Mouse (Mus musculus) embryonic facial prominence, embryonic 15.5 days (tissue): ENCODE data around the gene Col25a1. TPM values are rescaled to one million over a fixed set of nuclear protein-coding genes. Genes with fewer than 3 reads are reported as not detected.

Source experiments
- ATAC-seq: fragments of 200-750 bp; cut with Nextera tagmentation; 2 replicates; pipeline ENCODE4 v1.8.0; 2017; ENCODE audit warnings: low read depth, moderate TSS enrichment; ENCODE audit not compliant: insufficient number of reproducible peaks, low FRiP score, low TSS enrichment
- H3K27ac ChIP-seq: fragments of 300-500 bp; sonication (generic); replicated peaks from 2 replicates; pipeline ENCODE4 v1.5.1; 2015; ENCODE audit warnings: mild to moderate bottlenecking, inconsistent platforms
- H3K27me3 ChIP-seq: fragments of 300-500 bp; sonication (generic); 2 replicates; pipeline ENCODE4 v1.6.1; 2015; ENCODE audit warnings: inconsistent platforms
- H3K36me3 ChIP-seq: fragments of 300-500 bp; sonication (generic); 2 replicates; pipeline ENCODE4 v1.6.1; 2015; ENCODE audit warnings: mild to moderate bottlenecking, inconsistent platforms
- H3K4me1 ChIP-seq: fragments of 300-500 bp; sonication (generic); 2 replicates; pipeline ENCODE4 v1.6.1; 2015; ENCODE audit warnings: inconsistent platforms
- H3K4me2 ChIP-seq: fragments of 300-500 bp; sonication (generic); replicated peaks from 2 replicates; pipeline ENCODE4 v1.6.1; 2015; ENCODE audit warnings: mild to moderate bottlenecking, inconsistent platforms
- H3K4me3 ChIP-seq: fragments of 300-500 bp; sonication (generic); replicated peaks from 2 replicates; pipeline ENCODE4 v1.5.1; 2015; ENCODE audit warnings: mild to moderate bottlenecking, inconsistent platforms
- H3K9ac ChIP-seq: fragments of 300-500 bp; sonication (generic); 2 replicates; pipeline ENCODE4 v1.6.1; 2015; ENCODE audit warnings: inconsistent platforms
- H3K9me3 ChIP-seq: fragments of 300-500 bp; sonication (generic); replicated peaks from 2 replicates; pipeline ENCODE4 v1.6.1; 2016; ENCODE audit warnings: inconsistent platforms
- WGBS: fragments of 180-500 bp; shearing (Covaris S2); methylation state at CpG from one replicate; pipeline ENCODE4 v1.1.7; 2015; 5-methylcytosine and 5-hydroxymethylcytosine counted together
- polyA plus RNA-seq: library from polyadenylated mRNA; unstranded; fragments of >200 nt; fragmentation: Nextera tagmentation; extraction: Ambion mirVana; gene quantifications from 2 replicates; pipeline ENCODE4 v1.2.1, GENCODE M21; 2015

Gene Col25a1
- polyA plus RNA-seq, 1 experiment from 2014 or later = 16.5 TPM

- Histone ChIP-seq H3K36me3 (no peaks in the 10 kb centered on the region; the same call in 1 of the 2 replicates), H3K4me2 (no peak overlapping the region), H3K4me3 (no peak overlapping the region), H3K27me3 (no peaks in the 10 kb centered on the region), H3K27ac (no peak overlapping the region), H3K9me3 (no peaks in the 10 kb centered on the region), H3K4me1 (no peaks in the 10 kb centered on the region), H3K9ac (no peak overlapping the region)
- ATAC-seq = no peak
Observed at GRCm38 (mm10) chr3:130216141-130216540, 84.8 kb downstream of the Col25a1 start.

DNA sequence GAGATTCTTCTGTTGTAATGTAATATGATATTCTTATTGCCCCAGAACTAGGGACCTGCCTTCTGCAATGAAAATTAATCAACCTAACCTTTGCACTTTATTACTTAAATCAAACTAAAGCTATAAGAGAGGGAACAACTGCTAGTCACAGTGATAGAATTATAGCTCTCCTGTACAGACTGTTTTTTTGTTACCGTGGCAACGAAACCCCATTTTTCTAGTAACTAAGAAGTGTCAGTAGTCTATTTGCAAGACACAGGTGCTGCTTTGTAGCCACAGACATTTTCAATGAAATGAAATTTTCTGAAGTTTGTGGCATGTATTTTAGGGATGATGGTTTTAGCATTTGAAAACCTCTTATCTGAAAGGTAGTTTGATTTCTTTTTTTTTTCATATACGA lies 85.3 kb downstream of the Col25a1 start:
- Histone ChIP-seq H3K4me2 (no peak overlapping the region), H3K4me3 (no peak overlapping the region), H3K9ac (no peak overlapping the region), H3K9me3 (no peaks in the 10 kb centered on the region), H3K27ac (no peak overlapping the region), H3K4me1 (no peaks in the 10 kb centered on the region), H3K27me3 (no peaks in the 10 kb centered on the region), H3K36me3 (no peaks in the 10 kb centered on the region; the same call in 1 of the 2 replicates)
- 96% methylated on average over 3 of the region's 3 CpGs for WGBS
- ATAC-seq = no peak

DNA sequence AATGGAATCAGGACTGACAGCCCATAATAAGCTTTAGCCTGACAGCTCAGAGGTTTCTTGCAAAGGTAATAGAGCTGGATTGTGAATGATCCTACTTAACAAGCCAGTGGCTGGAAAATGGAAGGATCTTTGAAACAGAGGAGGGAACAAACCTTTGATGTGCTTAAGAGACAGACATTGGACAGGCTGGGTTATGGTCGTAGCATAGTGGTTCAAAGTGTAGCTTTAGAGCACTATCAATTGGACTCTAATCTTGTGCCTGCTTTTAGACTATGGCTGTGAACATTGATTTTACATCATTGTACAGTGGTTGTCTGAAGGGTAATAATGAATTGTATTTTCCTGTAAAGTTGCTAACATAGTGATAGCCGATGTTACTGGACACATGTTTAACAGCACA lies 86.4 kb downstream of the Col25a1 start:
- Histone ChIP-seq H3K9me3 (no peaks in the 10 kb centered on the region), H3K27ac (no peak overlapping the region), H3K36me3 (no peaks in the 10 kb centered on the region; the same call in 1 of the 2 replicates), H3K4me1 (no peaks in the 10 kb centered on the region), H3K27me3 (no peaks in the 10 kb centered on the region), H3K4me3 (no peak overlapping the region), H3K9ac (no peak overlapping the region), H3K4me2 (no peak overlapping the region)
- no peak for ATAC-seq
- WGBS = 73% methylated on average over 2 of the region's 2 CpGs

DNA sequence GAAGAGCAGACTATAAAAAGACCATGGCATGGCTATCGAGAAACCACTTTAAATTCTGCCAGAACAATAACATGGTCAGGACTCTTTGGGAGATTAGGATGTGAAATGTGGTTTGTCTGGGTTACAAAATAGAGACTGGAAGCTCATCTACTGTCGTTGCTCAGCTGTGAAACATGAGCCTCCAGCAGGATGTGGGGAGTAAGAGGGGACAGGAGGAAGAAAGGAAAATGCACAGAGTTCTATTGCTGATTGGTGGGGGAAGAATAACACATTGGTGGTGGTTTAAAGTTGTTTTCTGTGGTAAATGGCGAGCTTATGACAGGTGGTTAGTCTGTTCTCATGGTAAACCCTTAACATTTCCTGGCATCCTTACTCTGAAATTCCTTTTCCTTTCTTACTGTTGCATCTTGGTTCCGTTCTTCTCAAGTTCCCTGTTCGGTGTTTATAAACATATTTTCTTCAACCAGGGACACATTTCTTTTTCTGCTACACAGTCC lies 87.0 kb downstream of the Col25a1 start:
- Histone ChIP-seq H3K9me3 (no peaks in the 10 kb centered on the region), H3K27me3 (no peaks in the 10 kb centered on the region), H3K4me1 (no peaks in the 10 kb centered on the region), H3K4me3 (no peak overlapping the region), H3K27ac (no peak overlapping the region), H3K4me2 (no peak overlapping the region), H3K9ac (no peak overlapping the region), H3K36me3 (no peaks in the 10 kb centered on the region; the same call in 1 of the 2 replicates)
- ATAC-seq = no peak
- 54% methylated on average over 5 of the region's 5 CpGs for WGBS

DNA sequence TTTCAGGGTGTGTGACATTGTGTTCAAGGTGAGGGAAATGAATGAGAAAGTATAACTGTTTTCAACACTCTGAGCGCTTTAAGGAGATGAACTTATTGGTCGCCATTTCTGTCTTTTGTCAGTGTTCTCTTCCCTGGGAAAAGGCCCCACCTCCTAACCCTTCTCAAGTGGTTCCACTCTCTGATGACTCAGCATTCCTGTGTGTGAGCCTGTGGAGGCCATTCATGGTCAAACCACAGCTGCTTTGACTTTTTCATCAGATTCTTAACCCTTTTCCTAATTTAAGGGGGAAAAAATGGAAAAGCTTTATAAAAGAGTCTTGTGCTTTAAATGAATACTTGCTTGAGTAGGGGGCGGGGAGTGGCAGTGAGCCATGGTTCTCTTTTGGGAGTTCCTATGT lies 89.5 kb downstream of the Col25a1 start:
- no peaks in the 10 kb centered on the region for H3K9me3 ChIP-seq
- no peaks in the 10 kb centered on the region for H3K36me3 ChIP-seq
- no peaks in the 10 kb centered on the region for H3K27me3 ChIP-seq
- H3K9ac ChIP-seq = no peak overlapping the region
- 90% methylated on average over 3 of the region's 3 CpGs for WGBS
- ATAC-seq = no peak
- no peaks in the 10 kb centered on the region for H3K4me1 ChIP-seq
- no peak overlapping the region for H3K4me3 ChIP-seq
- H3K27ac ChIP-seq = no peak overlapping the region
- no peak overlapping the region for H3K4me2 ChIP-seq

GRCm38 (mm10) chr3:130228186-130228585 lies 96.9 kb downstream of the Col25a1 start:
- Histone ChIP-seq H3K36me3 (no peaks in the 10 kb centered on the region), H3K4me3 (no peak overlapping the region), H3K27ac (no peak overlapping the region), H3K4me2 (no peak overlapping the region), H3K9ac (no peak overlapping the region), H3K9me3 (no peaks in the 10 kb centered on the region), H3K4me1 (no peaks in the 10 kb centered on the region), H3K27me3 (no peaks in the 10 kb centered on the region)
- 84% methylated on average over 9 of the region's 9 CpGs for WGBS
- ATAC-seq = no peak

DNA sequence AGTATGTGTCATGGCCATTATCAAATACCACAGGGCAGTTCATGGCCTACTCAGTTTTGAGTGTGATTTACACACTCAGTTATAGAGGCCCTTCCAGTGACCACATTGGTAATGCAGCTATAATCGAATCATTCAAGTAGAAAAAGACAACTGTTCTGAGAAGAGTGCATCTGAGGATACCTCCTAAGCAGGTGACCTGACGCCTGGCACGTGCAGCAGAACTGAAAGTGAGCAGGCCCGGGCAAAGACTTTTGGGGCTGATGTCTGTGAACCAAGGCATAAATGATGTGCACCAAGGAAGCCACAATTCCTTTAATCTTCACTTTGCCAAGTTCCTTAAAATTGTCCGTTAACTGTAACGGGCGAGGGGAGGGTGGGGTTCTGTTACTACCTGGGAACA lies 101.6 kb downstream of the Col25a1 start:
- no peak for ATAC-seq
- no peaks in the 10 kb centered on the region for H3K4me1 ChIP-seq
- no peaks in the 10 kb centered on the region for H3K36me3 ChIP-seq
- H3K9ac ChIP-seq = no peak overlapping the region
- WGBS = 93% methylated on average over 7 of the region's 7 CpGs
- no peak overlapping the region for H3K4me3 ChIP-seq
- no peaks in the 10 kb centered on the region for H3K27me3 ChIP-seq
- no peaks in the 10 kb centered on the region for H3K9me3 ChIP-seq
- no peak overlapping the region for H3K4me2 ChIP-seq
- H3K27ac ChIP-seq = no peak overlapping the region

GRCm38 (mm10) chr3:130235233-130235632 lies 103.9 kb downstream of the Col25a1 start:
- Histone ChIP-seq H3K4me1 (no peaks in the 10 kb centered on the region), H3K4me2 (no peak overlapping the region), H3K27me3 (no peaks in the 10 kb centered on the region), H3K9ac (no peak overlapping the region), H3K4me3 (no peak overlapping the region), H3K27ac (no peak overlapping the region), H3K36me3 (no peaks in the 10 kb centered on the region), H3K9me3 (no peaks in the 10 kb centered on the region)
- WGBS = 96% methylated on average over 1 of the region's 1 CpGs
- ATAC-seq = no peak

GRCm38 (mm10) chr3:130236129-130236528 lies 104.8 kb downstream of the Col25a1 start:
- H3K9ac ChIP-seq = no peak overlapping the region
- no peaks in the 10 kb centered on the region for H3K36me3 ChIP-seq
- no peaks in the 10 kb centered on the region for H3K27me3 ChIP-seq
- H3K9me3 ChIP-seq = no peaks in the 10 kb centered on the region
- H3K4me2 ChIP-seq = no peak overlapping the region
- H3K4me3 ChIP-seq = no peak overlapping the region
- no peak overlapping the region for H3K27ac ChIP-seq
- H3K4me1 ChIP-seq = no peaks in the 10 kb centered on the region
- 54% methylated on average over 7 of the region's 7 CpGs for WGBS
- ATAC-seq = no peak

- peaks cover 5% of the 10 kb centered on the region; the same call in 1 of the 2 replicates for H3K4me1 ChIP-seq
- H3K9me3 ChIP-seq = no peaks in the 10 kb centered on the region
- 28% methylated on average over 1 of the region's 1 CpGs for WGBS
- H3K27me3 ChIP-seq = no peaks in the 10 kb centered on the region
- H3K27ac ChIP-seq = no peak overlapping the region
- no peak for ATAC-seq
- H3K4me3 ChIP-seq = no peak overlapping the region
- H3K36me3 ChIP-seq = no peaks in the 10 kb centered on the region
- no peak overlapping the region for H3K4me2 ChIP-seq
- H3K9ac ChIP-seq = no peak overlapping the region
Observed at GRCm38 (mm10) chr3:130237852-130238251, 106.6 kb downstream of the Col25a1 start.

DNA sequence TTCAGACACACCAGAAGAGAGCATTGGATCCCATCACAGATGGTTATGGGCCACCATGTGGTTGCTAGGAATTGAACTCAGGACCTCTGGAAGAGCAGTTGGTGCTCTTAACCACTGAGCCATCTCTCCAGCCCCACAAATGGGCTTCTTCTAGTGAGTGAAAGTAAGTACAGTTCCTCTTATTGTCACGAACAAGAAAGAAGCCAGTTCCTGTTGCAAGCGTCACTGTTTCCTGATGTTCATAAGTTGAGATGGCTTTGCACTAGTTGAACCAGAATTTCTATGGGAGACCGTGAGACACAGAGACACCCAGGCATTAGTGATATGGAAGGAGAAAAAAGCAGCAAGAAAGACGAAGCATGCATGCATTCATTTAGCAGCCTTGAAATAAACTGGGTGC lies 110.6 kb downstream of the Col25a1 start:
- no peak overlapping the region for H3K4me2 ChIP-seq
- H3K27ac ChIP-seq = no peak overlapping the region
- peaks cover 7% of the 10 kb centered on the region; the same call in 1 of the 2 replicates for H3K4me1 ChIP-seq
- no peaks in the 10 kb centered on the region for H3K9me3 ChIP-seq
- no peak overlapping the region for H3K9ac ChIP-seq
- no peak for ATAC-seq
- no peak overlapping the region for H3K4me3 ChIP-seq
- H3K36me3 ChIP-seq = no peaks in the 10 kb centered on the region
- no peaks in the 10 kb centered on the region for H3K27me3 ChIP-seq
- WGBS = 82% methylated on average over 4 of the region's 4 CpGs

GRCm38 (mm10) chr3:130242647-130243296 lies 111.5 kb downstream of the Col25a1 start:
- Histone ChIP-seq H3K27ac (no peak overlapping the region), H3K4me1 (peaks cover 7% of the 10 kb centered on the region; the same call in 1 of the 2 replicates), H3K9ac (no peak overlapping the region), H3K9me3 (no peaks in the 10 kb centered on the region), H3K36me3 (no peaks in the 10 kb centered on the region), H3K4me3 (no peak overlapping the region), H3K27me3 (no peaks in the 10 kb centered on the region), H3K4me2 (no peak overlapping the region)
- no peak for ATAC-seq
- 37% methylated on average over 8 of the region's 8 CpGs for WGBS
